Mouse (Mus musculus): ENCODE data around the gene Gnai2. TPM values are rescaled to one million over a fixed set of nuclear protein-coding genes. Genes with fewer than 3 reads are reported as not detected.

Gnai2 gene
- polyA plus RNA-seq, 1 experiment from 2014 or later = 457 TPM

DNA sequence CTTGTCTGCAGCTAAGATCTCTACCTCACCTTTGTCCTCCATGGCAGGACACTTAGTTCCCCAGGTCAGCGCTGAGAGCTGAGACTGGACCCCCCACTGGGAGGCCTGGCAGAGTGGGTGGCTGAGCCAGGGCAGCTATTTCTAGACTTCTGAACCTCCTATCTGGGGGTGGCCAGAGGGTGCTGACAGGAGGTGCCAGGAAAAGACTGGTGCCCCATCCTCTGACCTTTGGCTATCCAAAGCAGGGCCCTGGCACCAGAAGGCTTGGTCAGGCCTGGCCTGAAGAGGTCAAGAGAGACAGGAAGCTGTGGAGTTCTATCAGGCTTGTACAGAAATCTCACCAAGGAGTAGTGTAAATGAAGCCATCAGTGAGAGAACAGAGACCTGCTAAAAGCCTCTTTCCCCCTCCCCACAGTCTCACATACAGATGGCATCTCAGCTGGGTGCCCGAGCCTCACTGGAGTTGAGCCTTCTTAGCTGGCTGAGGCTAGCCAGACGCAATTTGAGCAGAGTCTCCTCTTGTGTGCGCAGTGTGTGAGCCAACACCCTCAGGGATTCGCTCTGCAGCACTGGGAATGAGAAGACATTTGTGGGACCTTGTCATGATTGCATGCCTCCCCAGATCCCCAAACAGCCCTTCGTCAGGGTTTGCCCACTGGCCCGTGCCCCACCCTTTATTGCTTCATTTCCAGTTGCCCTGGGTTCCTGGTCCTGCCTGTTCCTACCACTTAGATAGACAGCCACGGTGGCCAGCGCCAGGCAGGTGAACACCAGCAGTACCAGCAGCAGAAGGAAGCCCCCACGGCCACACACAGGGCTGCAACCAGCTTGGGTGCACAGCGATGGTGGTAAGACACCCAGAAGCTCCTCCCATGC is 41.8 kb downstream of the Gnai2 start:
- H3K36me3 ChIP-seq (ENCODE audit: control insufficient read depth, insufficient read depth, low read length) = peaks cover 27% of the 10 kb centered on the region
- no peak overlapping the region for H3K27ac ChIP-seq (ENCODE audit: low read length)
- peaks cover 10% of the 10 kb centered on the region for H3K4me1 ChIP-seq (replicated peaks; ENCODE audit: control insufficient read depth, insufficient read depth, low read length)

GRCm38 (mm10) chr9:107590773-107591060 is 44.5 kb downstream of the Gnai2 start:
- no peaks in the 10 kb centered on the region for H3K9me3 ChIP-seq (ENCODE audit: control insufficient read depth, low read length)
- H3K27me3 ChIP-seq (ENCODE audit: control insufficient read depth, insufficient read depth, low read depth, low read length) = no peaks in the 10 kb centered on the region
- WGBS = 80% methylated on average over 6 of the region's 6 CpGs
- peak overlapping the region; percentile 71; the same call in 1 of the 2 replicates for H3K27ac ChIP-seq (ENCODE audit: low read length)
- peaks cover 16% of the 10 kb centered on the region for H3K4me1 ChIP-seq (replicated peaks; ENCODE audit: control insufficient read depth, insufficient read depth, low read length)
- no peak overlapping the region for H3K4me3 ChIP-seq (ENCODE audit: low read length)
- peaks cover 27% of the 10 kb centered on the region for H3K36me3 ChIP-seq (ENCODE audit: control insufficient read depth, insufficient read depth, low read length)
- ATAC-seq (ENCODE audit: low read depth) = no peak
- no peak overlapping the region for H3K4me2 ChIP-seq (ENCODE audit: low read depth, low read length)
- no peak overlapping the region for H3K9ac ChIP-seq (ENCODE audit: low read length)

More for the DNA sequence above, 41.8 kb downstream of the Gnai2 start:
- Histone ChIP-seq H3K9ac (ENCODE audit: low read length) (no peak overlapping the region), H3K4me3 (ENCODE audit: low read length) (no peak overlapping the region), H3K27me3 (ENCODE audit: control insufficient read depth, insufficient read depth, low read depth, low read length) (no peaks in the 10 kb centered on the region), H3K4me2 (ENCODE audit: low read depth, low read length) (no peak overlapping the region), H3K9me3 (ENCODE audit: control insufficient read depth, low read length) (no peaks in the 10 kb centered on the region)
- 80% methylated on average over 11 of the region's 11 CpGs for WGBS
- no peak for ATAC-seq (ENCODE audit: low read depth)

- 73% methylated on average over 25 of the region's 25 CpGs for WGBS
- Histone ChIP-seq H3K27me3 (ENCODE audit: control insufficient read depth, insufficient read depth, low read depth, low read length) (no peaks in the 10 kb centered on the region), H3K4me3 (ENCODE audit: low read length) (no peak overlapping the region), H3K9me3 (ENCODE audit: control insufficient read depth, low read length) (no peaks in the 10 kb centered on the region), H3K4me2 (ENCODE audit: low read depth, low read length) (no peak overlapping the region), H3K4me1 (replicated peaks; ENCODE audit: control insufficient read depth, insufficient read depth, low read length) (peaks cover 16% of the 10 kb centered on the region), H3K36me3 (ENCODE audit: control insufficient read depth, insufficient read depth, low read length) (peaks cover 27% of the 10 kb centered on the region), H3K9ac (ENCODE audit: low read length) (no peak overlapping the region), H3K27ac (ENCODE audit: low read length) (peak overlapping the region; percentile 71)
- no peak for ATAC-seq (ENCODE audit: low read depth)
Observed at GRCm38 (mm10) chr9:107590058-107590772, 45.0 kb downstream of the Gnai2 start.

DNA sequence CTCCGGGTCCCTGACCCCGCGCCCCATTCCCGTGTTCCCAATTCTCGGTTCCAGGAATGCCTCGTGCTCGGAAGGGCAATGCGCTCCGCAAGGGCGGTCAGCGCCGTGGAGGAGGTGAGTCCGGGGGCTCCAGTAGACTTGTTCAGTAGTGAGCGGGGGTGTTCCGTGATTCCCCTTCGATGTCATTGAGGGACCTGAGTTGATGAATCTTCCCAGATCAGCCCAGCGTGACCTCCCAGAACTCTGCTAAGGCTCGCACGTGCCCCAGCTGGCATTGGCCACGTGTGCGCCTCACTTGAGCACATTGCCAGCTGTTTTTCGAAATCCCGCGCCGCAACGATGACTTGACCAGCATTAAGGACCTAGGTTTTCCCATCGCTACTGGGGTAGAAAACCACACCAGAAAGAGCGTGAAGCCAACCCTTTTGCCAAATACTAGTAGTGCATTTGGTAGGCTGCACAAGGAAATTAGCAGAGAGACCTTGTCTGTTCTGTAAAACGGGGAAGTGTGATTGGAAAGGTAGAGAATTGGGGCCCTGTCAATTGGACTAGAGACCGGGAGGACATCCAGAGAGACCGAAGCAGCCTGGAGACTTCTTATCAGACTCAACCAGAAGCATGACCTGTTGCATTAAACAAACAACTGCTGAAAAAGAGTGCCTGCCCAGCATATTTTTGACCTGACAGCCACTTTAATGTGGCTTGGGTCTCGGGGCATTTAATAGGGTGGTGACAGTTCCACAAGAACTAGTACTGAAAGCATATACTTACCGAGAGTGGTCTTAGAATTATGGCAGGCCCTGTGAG is 47.1 kb downstream of the Gnai2 start:
- Histone ChIP-seq H3K27me3 (ENCODE audit: control insufficient read depth, insufficient read depth, low read depth, low read length) (no peaks in the 10 kb centered on the region), H3K4me1 (replicated peaks; ENCODE audit: control insufficient read depth, insufficient read depth, low read length) (peaks cover 16% of the 10 kb centered on the region), H3K4me3 (ENCODE audit: low read length) (peak overlapping the region; percentile 62), H3K4me2 (ENCODE audit: low read depth, low read length) (peak overlapping the region; percentile 84), H3K9ac (ENCODE audit: low read length) (peak overlapping the region; percentile 66), H3K9me3 (ENCODE audit: control insufficient read depth, low read length) (no peaks in the 10 kb centered on the region), H3K36me3 (ENCODE audit: control insufficient read depth, insufficient read depth, low read length) (peaks cover 25% of the 10 kb centered on the region; the same call in 1 of the 2 replicates), H3K27ac (ENCODE audit: low read length) (no peak overlapping the region)
- ATAC-seq (ENCODE audit: low read depth) = no peak; the same call in 1 of the 2 replicates
- 1% methylated on average over 33 of the region's 33 CpGs for WGBS

DNA sequence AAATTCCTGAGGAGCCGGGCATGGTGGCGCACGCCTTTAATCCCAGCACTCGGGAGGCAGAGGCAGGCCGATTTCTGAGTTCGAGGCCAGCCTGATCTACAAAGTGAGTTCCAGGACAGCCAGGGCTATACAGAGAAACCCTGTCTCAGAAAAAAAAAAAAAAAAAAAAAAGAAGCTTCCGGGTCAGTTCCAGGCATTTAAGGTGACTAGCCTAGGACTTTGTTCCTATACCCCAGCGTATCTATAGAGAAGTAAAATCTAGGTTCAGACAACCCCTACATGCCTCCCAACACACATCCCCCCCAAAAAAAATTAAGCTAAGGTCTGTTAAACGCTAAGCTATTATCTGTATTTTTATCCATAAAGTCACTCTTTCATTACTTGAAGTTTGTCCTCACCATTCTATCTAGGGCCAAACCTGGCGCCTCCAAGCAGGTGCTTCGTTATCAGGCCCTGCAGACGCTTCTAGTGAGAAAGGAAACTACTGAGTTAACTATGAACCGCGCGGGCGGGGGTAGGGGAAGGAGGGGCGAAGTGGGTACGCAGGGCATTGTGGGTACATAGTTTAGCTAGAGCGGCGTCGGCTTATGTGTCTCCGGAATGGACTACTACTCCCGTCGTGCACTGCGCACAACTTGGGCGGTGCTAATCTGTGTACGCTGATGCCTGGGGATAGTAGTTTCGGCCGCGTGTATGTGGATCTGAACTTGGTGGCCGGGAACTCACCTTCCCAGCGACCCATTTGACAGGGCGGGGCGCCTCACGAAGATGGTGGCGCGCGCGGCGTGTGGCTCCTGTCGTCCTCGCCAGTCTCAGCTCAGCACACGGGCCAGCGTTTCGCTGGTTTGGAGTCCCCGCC is 48.0 kb downstream of the Gnai2 start, which contains the start of gene Ifrd2:
Ifrd2 (plus strand) TSS at position 669 of the 859 bp plus-strand sequence.
- Histone ChIP-seq H3K4me2 (ENCODE audit: low read depth, low read length) (peak within 1 kb of the TSS; percentile 84), H3K9ac (ENCODE audit: low read length) (peak within 1 kb of the TSS; percentile 66), H3K4me3 (ENCODE audit: low read length) (peak within 1 kb of the TSS; percentile 62), H3K4me1 (replicated peaks; ENCODE audit: control insufficient read depth, insufficient read depth, low read length) (peaks cover 18% of the 10 kb centered on the region), H3K27ac (ENCODE audit: low read length) (peak within 1 kb of the TSS; percentile 62; the same call in 1 of the 2 replicates), H3K9me3 (ENCODE audit: control insufficient read depth, low read length) (no peaks in the 10 kb centered on the region), H3K36me3 (ENCODE audit: control insufficient read depth, insufficient read depth, low read length) (peaks cover 23% of the 10 kb centered on the region; the same call in 1 of the 2 replicates), H3K27me3 (ENCODE audit: control insufficient read depth, insufficient read depth, low read depth, low read length) (no peaks in the 10 kb centered on the region)
- 9% methylated on average over 45 of the region's 46 CpGs for WGBS
- peak; percentile 98 for ATAC-seq (ENCODE audit: low read depth)

DNA sequence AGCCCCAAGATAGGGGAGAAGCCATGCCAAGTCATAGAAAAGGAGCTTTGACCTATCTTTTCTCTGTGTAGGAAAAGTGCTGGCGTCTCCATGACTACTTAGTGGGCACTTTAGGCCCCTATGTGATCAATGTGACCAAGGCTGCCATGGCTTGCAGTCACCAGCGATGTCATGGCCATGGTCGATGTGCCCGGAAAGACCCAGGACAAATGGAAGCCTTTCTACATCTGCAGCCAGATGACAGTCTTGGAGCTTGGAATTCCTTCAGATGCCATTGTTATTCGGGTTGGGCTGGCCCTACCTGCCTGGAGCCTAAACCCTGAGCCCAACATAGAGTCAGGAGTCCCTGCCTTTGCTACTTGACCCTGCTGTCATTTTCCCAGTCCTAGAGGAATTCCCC is 48.7 kb downstream of the Gnai2 start:
- WGBS = 81% methylated on average over 5 of the region's 5 CpGs
- Histone ChIP-seq H3K36me3 (ENCODE audit: control insufficient read depth, insufficient read depth, low read length) (peaks cover 18% of the 10 kb centered on the region; the same call in 1 of the 2 replicates), H3K4me1 (replicated peaks; ENCODE audit: control insufficient read depth, insufficient read depth, low read length) (peaks cover 24% of the 10 kb centered on the region), H3K27ac (ENCODE audit: low read length) (no peak overlapping the region), H3K27me3 (ENCODE audit: control insufficient read depth, insufficient read depth, low read depth, low read length) (no peaks in the 10 kb centered on the region), H3K4me2 (ENCODE audit: low read depth, low read length) (no peak overlapping the region), H3K9me3 (ENCODE audit: control insufficient read depth, low read length) (no peaks in the 10 kb centered on the region), H3K4me3 (ENCODE audit: low read length) (no peak overlapping the region), H3K9ac (ENCODE audit: low read length) (no peak overlapping the region)
- no peak for ATAC-seq (ENCODE audit: low read depth)

- Histone ChIP-seq H3K4me3 (ENCODE audit: low read length) (no peak overlapping the region), H3K9me3 (ENCODE audit: control insufficient read depth, low read length) (no peaks in the 10 kb centered on the region), H3K27me3 (ENCODE audit: control insufficient read depth, insufficient read depth, low read depth, low read length) (no peaks in the 10 kb centered on the region), H3K36me3 (ENCODE audit: control insufficient read depth, insufficient read depth, low read length) (0 out of 2 replicates have a peak, but pooled peaks cover 4% of the 10 kb centered on the region), H3K27ac (ENCODE audit: low read length) (no peak overlapping the region), H3K9ac (ENCODE audit: low read length) (no peak overlapping the region), H3K4me1 (replicated peaks; ENCODE audit: control insufficient read depth, insufficient read depth, low read length) (peaks cover 27% of the 10 kb centered on the region), H3K4me2 (ENCODE audit: low read depth, low read length) (no peak overlapping the region)
- WGBS = 93% methylated on average over 14 of the region's 14 CpGs
- ATAC-seq (ENCODE audit: low read depth) = no peak
Observed at GRCm38 (mm10) chr9:107583174-107583573, 52.0 kb downstream of the Gnai2 start.

DNA sequence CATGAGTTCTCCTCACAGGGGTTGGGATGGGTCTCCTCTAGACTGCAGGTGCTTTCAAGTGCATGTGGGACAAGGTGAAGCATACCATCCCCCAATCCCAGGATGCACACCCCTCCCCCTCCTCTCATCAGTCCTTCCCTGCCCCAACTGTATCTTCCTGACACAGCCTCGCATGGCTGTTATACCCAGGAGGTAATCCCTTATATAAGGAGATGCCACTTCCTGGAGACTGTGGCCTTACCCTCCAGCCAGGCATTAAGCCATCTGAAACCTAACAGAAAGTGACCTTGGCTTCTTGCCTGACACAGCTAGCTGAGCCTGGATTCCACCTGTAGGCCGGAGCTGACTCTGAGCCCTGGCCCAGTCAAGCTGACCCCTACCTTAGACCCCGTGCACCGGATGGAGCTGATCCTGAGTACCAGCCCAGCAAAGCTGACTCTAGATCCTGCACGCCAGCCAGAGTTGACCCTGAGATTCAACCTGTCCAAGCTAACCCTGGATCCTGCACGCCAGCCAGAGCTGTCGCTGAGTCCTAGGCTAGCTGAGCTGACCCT is 52.6 kb downstream of the Gnai2 start:
- peaks cover 26% of the 10 kb centered on the region for H3K4me1 ChIP-seq (replicated peaks; ENCODE audit: control insufficient read depth, insufficient read depth, low read length)
- 85% methylated on average over 7 of the region's 7 CpGs for WGBS

More for the DNA sequence above, 52.6 kb downstream of the Gnai2 start:
- Histone ChIP-seq H3K4me2 (ENCODE audit: low read depth, low read length) (no peak overlapping the region), H3K9ac (ENCODE audit: low read length) (no peak overlapping the region), H3K27ac (ENCODE audit: low read length) (no peak overlapping the region), H3K36me3 (ENCODE audit: control insufficient read depth, insufficient read depth, low read length) (0 out of 2 replicates have a peak, but pooled peaks cover 4% of the 10 kb centered on the region), H3K4me3 (ENCODE audit: low read length) (no peak overlapping the region), H3K27me3 (ENCODE audit: control insufficient read depth, insufficient read depth, low read depth, low read length) (no peaks in the 10 kb centered on the region), H3K9me3 (ENCODE audit: control insufficient read depth, low read length) (no peaks in the 10 kb centered on the region)
- ATAC-seq (ENCODE audit: low read depth) = no peak
